Mouse (Mus musculus): Measurements from ENCODE around the gene Etnppl. TPM values are rescaled to one million over a fixed set of nuclear protein-coding genes. Genes with fewer than 3 reads are reported as not detected.

The Etnppl gene
- polyA plus RNA-seq, 1 experiment from 2014 or later, result not detected

GRCm38 (mm10) chr3:130684276-130685013, 67.2 kb downstream of the Etnppl start:
- Histone ChIP-seq H3K9ac (ENCODE audit: low read length) (no peak overlapping the region), H3K9me3 (ENCODE audit: control insufficient read depth, low read length) (no peaks in the 10 kb centered on the region), H3K36me3 (ENCODE audit: control insufficient read depth, insufficient read depth, low read length) (no peaks in the 10 kb centered on the region), H3K4me3 (ENCODE audit: low read depth, low read length) (no peak overlapping the region), H3K4me2 (ENCODE audit: low read depth) (no peak overlapping the region), H3K4me1 (ENCODE audit: control insufficient read depth, insufficient read depth, low read length) (no peaks in the 10 kb centered on the region), H3K27me3 (ENCODE audit: control insufficient read depth, insufficient read depth, low read length) (no peaks in the 10 kb centered on the region), H3K27ac (ENCODE audit: low read depth, low read length) (no peak overlapping the region)
- 89% methylated on average over 9 of the region's 9 CpGs for WGBS
- no peak for ATAC-seq (ENCODE audit: insufficient read depth, low FRiP score, low TSS enrichment)
- no peak for DNase-seq (ENCODE audit: low spot score)

- Histone ChIP-seq H3K9me3 (ENCODE audit: control insufficient read depth, low read length) (no peaks in the 10 kb centered on the region), H3K27me3 (ENCODE audit: control insufficient read depth, insufficient read depth, low read length) (no peaks in the 10 kb centered on the region), H3K4me2 (ENCODE audit: low read depth) (no peak overlapping the region), H3K4me3 (ENCODE audit: low read depth, low read length) (no peak overlapping the region), H3K9ac (ENCODE audit: low read length) (no peak overlapping the region), H3K4me1 (ENCODE audit: control insufficient read depth, insufficient read depth, low read length) (no peaks in the 10 kb centered on the region), H3K36me3 (ENCODE audit: control insufficient read depth, insufficient read depth, low read length) (no peaks in the 10 kb centered on the region), H3K27ac (ENCODE audit: low read depth, low read length) (no peak overlapping the region)
- WGBS, result 89% methylated on average over 8 of the region's 8 CpGs
- ATAC-seq (ENCODE audit: insufficient read depth, low FRiP score, low TSS enrichment), result no peak
- no peak for DNase-seq (ENCODE audit: low spot score)
These were observed 67.7 kb downstream of the Etnppl start for GRCm38 (mm10) chr3:130685014-130685366.

- ATAC-seq (ENCODE audit: insufficient read depth, low FRiP score, low TSS enrichment), result no peak
- no peak for DNase-seq (ENCODE audit: low spot score)
- Histone ChIP-seq H3K4me1 (ENCODE audit: control insufficient read depth, insufficient read depth, low read length) (peaks cover 6% of the 10 kb centered on the region; the same call in 1 of the 2 replicates), H3K4me3 (ENCODE audit: low read depth, low read length) (no peak overlapping the region), H3K27me3 (ENCODE audit: control insufficient read depth, insufficient read depth, low read length) (no peaks in the 10 kb centered on the region), H3K36me3 (ENCODE audit: control insufficient read depth, insufficient read depth, low read length) (no peaks in the 10 kb centered on the region), H3K9me3 (ENCODE audit: control insufficient read depth, low read length) (no peaks in the 10 kb centered on the region), H3K27ac (ENCODE audit: low read depth, low read length) (no peak overlapping the region), H3K9ac (ENCODE audit: low read length) (no peak overlapping the region), H3K4me2 (ENCODE audit: low read depth) (no peak overlapping the region)
- 95% methylated on average over 1 of the region's 1 CpGs for WGBS
These were observed 69.8 kb downstream of the Etnppl start for GRCm38 (mm10) chr3:130687051-130687450.

Other genes with a start within 250 kb of the Etnppl start
- gene Ostc, start 92.0 kb downstream of the Etnppl start, polyA plus RNA-seq (2014; fragmentation: Nextera tagmentation; extraction: Ambion mirVana), result 319 and 333 TPM in 2 replicates
- gene Rpl34, start 113.0 kb downstream of the Etnppl start, polyA plus RNA-seq (2014; fragmentation: Nextera tagmentation; extraction: Ambion mirVana), result 705 and 712 TPM in 2 replicates